Mouse (Mus musculus): ENCODE measurements around the gene Gtf2ird2. TPM values are rescaled to one million over a fixed set of nuclear protein-coding genes. Genes with fewer than 3 reads are reported as not detected.

The Gtf2ird2 gene
- polyA plus RNA-seq, 1 experiment from 2014 or later = 4.4 TPM

DNA sequence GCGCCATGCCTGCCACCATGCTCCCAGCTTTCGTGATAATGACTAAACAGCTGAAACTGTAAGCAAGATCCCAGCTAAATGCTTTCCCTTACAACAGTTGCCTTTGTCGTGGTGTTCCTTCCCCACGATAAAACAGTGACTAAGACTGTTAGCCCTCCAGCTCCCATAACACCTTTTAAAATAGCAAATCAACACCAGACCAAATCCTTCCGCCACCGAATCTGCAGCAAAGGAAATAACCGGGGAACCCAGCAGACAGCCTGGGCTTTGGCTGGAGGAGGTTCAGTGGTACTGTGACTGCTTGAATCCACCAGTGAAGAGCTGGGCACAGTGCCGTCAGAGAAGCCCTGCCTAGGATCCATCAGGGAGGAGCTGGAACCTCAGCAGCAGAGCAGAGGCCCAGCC, 65.4 kb downstream of the Gtf2ird2 start:
- no peak overlapping the region for H3K9ac ChIP-seq (replicated peaks; ENCODE audit: low read depth)
- H3K4me1 ChIP-seq (ENCODE audit: insufficient read depth, low read depth, low read length) = no peaks in the 10 kb centered on the region
- ATAC-seq (no peak), DNase-seq (ENCODE audit: low spot score) (no peak)
- WGBS = 89% methylated on average over 8 of the region's 8 CpGs
- H3K27me3 ChIP-seq (replicated peaks; ENCODE audit: insufficient read depth, low read length) = no peaks in the 10 kb centered on the region
- no peaks in the 10 kb centered on the region for H3K9me3 ChIP-seq (ENCODE audit: low read length)
- H3K4me3 ChIP-seq (ENCODE audit: low read depth, low read length) = no peak overlapping the region
- TF ChIP-seq EP300 (IDR thresholded peaks at IDR 0.05) = no peak
- TF ChIP-seq CTCF (IDR thresholded peaks at IDR 0.05) = no peak
- no peak overlapping the region for H3K27ac ChIP-seq (ENCODE audit: low read length)
- H3K4me2 ChIP-seq (replicated peaks; ENCODE audit: low read depth, low read length) = no peak overlapping the region
- peaks cover 54% of the 10 kb centered on the region for H3K36me3 ChIP-seq (ENCODE audit: insufficient read depth, low read length)

- H3K9me3 ChIP-seq (ENCODE audit: low read length) = no peaks in the 10 kb centered on the region
- no peak overlapping the region for H3K4me2 ChIP-seq (replicated peaks; ENCODE audit: low read depth, low read length)
- H3K4me1 ChIP-seq (ENCODE audit: insufficient read depth, low read depth, low read length) = no peaks in the 10 kb centered on the region
- no peak for ATAC-seq
- no peaks in the 10 kb centered on the region for H3K27me3 ChIP-seq (replicated peaks; ENCODE audit: insufficient read depth, low read length)
- 88% methylated on average over 3 of the region's 3 CpGs for WGBS
- peaks cover 61% of the 10 kb centered on the region for H3K36me3 ChIP-seq (ENCODE audit: insufficient read depth, low read length)
- H3K4me3 ChIP-seq (ENCODE audit: low read depth, low read length) = no peak overlapping the region
- H3K27ac ChIP-seq (ENCODE audit: low read length) = peak overlapping the region; percentile 57; the same call in 1 of the 2 replicates
- no peak overlapping the region for H3K9ac ChIP-seq (replicated peaks; ENCODE audit: low read depth)
- TF ChIP-seq EP300 (IDR thresholded peaks at IDR 0.05) = no peak
- no peak for TF ChIP-seq CTCF (IDR thresholded peaks at IDR 0.05)
- no peak for DNase-seq (ENCODE audit: low spot score)
These were observed 66.8 kb downstream of the Gtf2ird2 start for GRCm38 (mm10) chr5:134250601-134251000.

- Histone ChIP-seq H3K9me3 (ENCODE audit: low read length) (no peaks in the 10 kb centered on the region), H3K36me3 (ENCODE audit: insufficient read depth, low read length) (peaks cover 65% of the 10 kb centered on the region), H3K9ac (replicated peaks; ENCODE audit: low read depth) (no peak overlapping the region), H3K4me1 (ENCODE audit: insufficient read depth, low read depth, low read length) (no peaks in the 10 kb centered on the region), H3K4me2 (replicated peaks; ENCODE audit: low read depth, low read length) (no peak overlapping the region), H3K4me3 (ENCODE audit: low read depth, low read length) (no peak overlapping the region), H3K27ac (ENCODE audit: low read length) (peak overlapping the region; percentile 57), H3K27me3 (replicated peaks; ENCODE audit: insufficient read depth, low read length) (no peaks in the 10 kb centered on the region)
- DNase-seq (ENCODE audit: low spot score) = peak; percentile 61
- ATAC-seq = peak; percentile 67
- WGBS = 69% methylated on average over 4 of the region's 4 CpGs
- TF ChIP-seq EP300 (IDR thresholded peaks at IDR 0.05) = peak; percentile 52
- no peak for TF ChIP-seq CTCF (IDR thresholded peaks at IDR 0.05)
These were observed 67.3 kb downstream of the Gtf2ird2 start for GRCm38 (mm10) chr5:134251083-134251482.

DNA sequence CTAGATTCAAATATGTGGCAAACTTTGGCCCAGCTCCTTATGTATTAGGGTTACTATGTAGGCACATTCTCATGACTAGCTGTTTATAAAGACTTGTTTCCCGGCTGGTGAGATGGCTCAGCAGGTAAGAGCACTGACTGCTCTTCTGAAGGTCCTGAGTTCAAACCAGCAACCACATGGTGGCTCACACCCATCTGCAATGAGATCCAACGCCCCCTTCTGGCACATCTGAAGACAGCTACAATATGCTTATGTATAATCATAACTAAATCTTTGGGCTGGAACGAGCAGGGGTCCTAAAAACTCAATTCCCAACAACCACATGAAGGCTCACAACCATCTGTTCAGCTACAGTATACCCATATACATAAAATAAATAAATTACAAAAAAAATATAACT, 70.0 kb downstream of the Gtf2ird2 start:
- Histone ChIP-seq H3K4me3 (ENCODE audit: low read depth, low read length) (no peak overlapping the region), H3K9ac (replicated peaks; ENCODE audit: low read depth) (no peak overlapping the region), H3K36me3 (ENCODE audit: insufficient read depth, low read length) (peaks cover 50% of the 10 kb centered on the region), H3K4me1 (ENCODE audit: insufficient read depth, low read depth, low read length) (peaks cover 3% of the 10 kb centered on the region; the same call in 1 of the 2 replicates), H3K4me2 (replicated peaks; ENCODE audit: low read depth, low read length) (no peak overlapping the region), H3K9me3 (ENCODE audit: low read length) (no peaks in the 10 kb centered on the region), H3K27me3 (replicated peaks; ENCODE audit: insufficient read depth, low read length) (no peaks in the 10 kb centered on the region), H3K27ac (ENCODE audit: low read length) (no peak overlapping the region)
- DNase-seq (ENCODE audit: low spot score) = no peak
- WGBS = 71% methylated on average over 3 of the region's 3 CpGs
- TF ChIP-seq EP300 (IDR thresholded peaks at IDR 0.05) (no peak), CTCF (IDR thresholded peaks at IDR 0.05) (peak; percentile 54)
- no peak for ATAC-seq

DNA sequence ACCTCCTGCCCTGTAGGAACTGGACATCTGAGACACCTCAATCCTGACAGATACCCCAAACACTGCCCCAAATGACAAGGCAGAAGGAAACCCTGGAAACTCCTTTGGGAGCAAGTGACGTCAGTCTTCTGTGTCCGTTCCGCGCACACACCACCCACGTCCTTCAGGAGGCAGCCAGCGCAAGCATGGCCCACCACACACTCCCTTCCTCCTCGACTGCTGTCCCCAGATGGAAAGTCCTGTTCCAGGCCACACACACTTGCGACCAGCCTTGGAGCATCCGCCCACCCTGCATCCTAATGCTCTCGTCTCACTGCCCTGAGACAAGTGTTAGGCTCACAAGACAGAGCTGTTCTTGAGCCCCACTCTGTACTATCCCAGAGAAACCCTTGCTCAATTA, 71.5 kb downstream of the Gtf2ird2 start:
- WGBS = 86% methylated on average over 10 of the region's 10 CpGs

GRCm38 (mm10) chr5:134257349-134258031, 73.7 kb downstream of the Gtf2ird2 start:
- H3K4me1 ChIP-seq (ENCODE audit: insufficient read depth, low read depth, low read length) = peaks cover 3% of the 10 kb centered on the region; the same call in 1 of the 2 replicates
- H3K9me3 ChIP-seq (ENCODE audit: low read length) = no peaks in the 10 kb centered on the region
- no peaks in the 10 kb centered on the region for H3K27me3 ChIP-seq (replicated peaks; ENCODE audit: insufficient read depth, low read length)
- ATAC-seq = no peak
- WGBS = 84% methylated on average over 13 of the region's 13 CpGs
- H3K4me2 ChIP-seq (replicated peaks; ENCODE audit: low read depth, low read length) = no peak overlapping the region
- no peak for DNase-seq (ENCODE audit: low spot score)
- H3K9ac ChIP-seq (replicated peaks; ENCODE audit: low read depth) = no peak overlapping the region
- H3K36me3 ChIP-seq (ENCODE audit: insufficient read depth, low read length) = peaks cover 54% of the 10 kb centered on the region
- H3K4me3 ChIP-seq (ENCODE audit: low read depth, low read length) = no peak overlapping the region
- TF ChIP-seq CTCF (IDR thresholded peaks at IDR 0.05) (no peak), EP300 (IDR thresholded peaks at IDR 0.05) (no peak)
- H3K27ac ChIP-seq (ENCODE audit: low read length) = no peak overlapping the region

More for the DNA sequence above, 71.5 kb downstream of the Gtf2ird2 start:
- no peak overlapping the region for H3K9ac ChIP-seq (replicated peaks; ENCODE audit: low read depth)
- no peak for DNase-seq (ENCODE audit: low spot score)
- H3K4me1 ChIP-seq (ENCODE audit: insufficient read depth, low read depth, low read length) = peaks cover 3% of the 10 kb centered on the region; the same call in 1 of the 2 replicates
- H3K36me3 ChIP-seq (ENCODE audit: insufficient read depth, low read length) = peaks cover 50% of the 10 kb centered on the region
- H3K27ac ChIP-seq (ENCODE audit: low read length) = no peak overlapping the region
- no peak overlapping the region for H3K4me3 ChIP-seq (ENCODE audit: low read depth, low read length)
- H3K9me3 ChIP-seq (ENCODE audit: low read length) = no peaks in the 10 kb centered on the region
- no peak for TF ChIP-seq CTCF (IDR thresholded peaks at IDR 0.05)
- TF ChIP-seq EP300 (IDR thresholded peaks at IDR 0.05) = no peak
- no peak overlapping the region for H3K4me2 ChIP-seq (replicated peaks; ENCODE audit: low read depth, low read length)
- ATAC-seq = no peak
- no peaks in the 10 kb centered on the region for H3K27me3 ChIP-seq (replicated peaks; ENCODE audit: insufficient read depth, low read length)

Measured in lung, postnatal 0 days (tissue).